Mouse (Mus musculus) liver, embryonic 14.5 days (tissue): Measurements from ENCODE around the gene Anapc2. TPM values are rescaled to one million over a fixed set of nuclear protein-coding genes. Genes with fewer than 3 reads are reported as not detected.

ENCODE experiments used
- ATAC-seq: fragments of 200-750 bp; cut with Nextera tagmentation; 2 replicates; pipeline ENCODE4 v1.8.0; 2017; ENCODE audit warnings: moderate number of reproducible peaks, mild to moderate bottlenecking, moderate library complexity; ENCODE audit not compliant: insufficient read depth
- DNase-seq, 3 experiments: peaks; one replicate each; pipeline ENCODE4 v3.0.0-alpha.2; 2012 to 2013; ENCODE audit warnings: low read depth in 3 of 3, low spot score in 3 of 3
- H3K27ac ChIP-seq: fragments of 300-500 bp; sonication (generic); 2 replicates; pipeline ENCODE4 v1.5.1; 2014; ENCODE audit warnings: moderate library complexity, mild to moderate bottlenecking, control low read depth, inconsistent platforms
- H3K27me3 ChIP-seq: fragments of 300-500 bp; sonication (generic); 2 replicates; pipeline ENCODE4 v1.6.1; 2014; ENCODE audit warnings: mild to moderate bottlenecking, low read length, moderate library complexity; ENCODE audit not compliant: control insufficient read depth, insufficient read depth
- H3K36me3 ChIP-seq: fragments of 300-500 bp; sonication (generic); replicated peaks from 2 replicates; pipeline ENCODE4 v1.6.1; 2014; ENCODE audit warnings: low read depth; ENCODE audit not compliant: control insufficient read depth, insufficient read depth
- H3K4me1 ChIP-seq, 2 experiments: fragments of 200-500 bp in 1 of 2; fragments of 300-500 bp in 1 of 2; sonication (generic) in 1 of 2; replicated peaks; 2 replicates each; pipeline ENCODE4 v1.6.1; 2012 to 2014; ENCODE audit warnings: antibody characterized with exemption in 1 of 2, inconsistent platforms in 1 of 2, low read length in 1 of 2; ENCODE audit not compliant: control insufficient read depth in 2 of 2, insufficient read depth in 2 of 2
- H3K4me2 ChIP-seq: fragments of 300-500 bp; sonication (generic); 2 replicates; pipeline ENCODE4 v1.6.1; 2014; ENCODE audit warnings: low read depth, mild to moderate bottlenecking, control low read depth, moderate library complexity
- H3K4me3 ChIP-seq, 2 experiments: fragments of 200-500 bp in 1 of 2; fragments of 300-500 bp in 1 of 2; sonication (generic) in 1 of 2; 2 replicates each; pipeline ENCODE4 v1.5.1; 2012 to 2014; ENCODE audit warnings: low read depth in 2 of 2, low read length in 2 of 2, mild to moderate bottlenecking in 2 of 2, control low read depth in 1 of 2, inconsistent platforms in 1 of 2, moderate library complexity in 1 of 2; ENCODE audit not compliant: insufficient read depth in 1 of 2
- H3K9ac ChIP-seq: fragments of 300-500 bp; sonication (generic); replicated peaks from 2 replicates; pipeline ENCODE4 v1.6.1; 2014; ENCODE audit warnings: mild to moderate bottlenecking, control low read depth, moderate library complexity
- H3K9me3 ChIP-seq: fragments of 300-500 bp; sonication (generic); 2 replicates; pipeline ENCODE4 v1.6.1; 2016; ENCODE audit warnings: low read length, mixed read lengths; ENCODE audit not compliant: control insufficient read depth
- CTCF ChIP-seq: IDR thresholded peaks from 2 replicates; pipeline ENCODE4 v1.5.1; 2016; ENCODE audit warnings: antibody characterized with exemption, low read depth, control low read depth
- EP300 ChIP-seq: IDR thresholded peaks from 2 replicates; pipeline ENCODE4 v1.6.1; 2016; ENCODE audit warnings: antibody characterized with exemption, low read depth
- WGBS: fragments of 180-500 bp; shearing (Covaris S2); extraction: QIAGEN DNeasy Blood & Tissue Kit; methylation state at CpG from one replicate; pipeline ENCODE4 v1.1.7; 2014; ENCODE audit not compliant: insufficient replicate concordance; 5-methylcytosine and 5-hydroxymethylcytosine counted together
- polyA plus RNA-seq, 2 experiments: library from polyadenylated mRNA; depleted of rRNA in 1 of 2; stranded (reverse) in 1 of 2; unstranded in 1 of 2; fragments of >200 nt; fragmentation: Nextera tagmentation in 1 of 2; extraction: Ambion mirVana in 1 of 2; gene quantifications; 2 replicates each; pipeline versions ENCODE4 v1.2.1 to v1.2.3; 2012 to 2014

Gene Anapc2
- polyA plus RNA-seq, 2 experiments = 23.8 to 30.2 TPM

GRCm38 (mm10) chr2:25293706-25294105 lies 21.4 kb downstream of the Anapc2 start:
- Histone ChIP-seq H3K4me3 (no peak overlapping the region), H3K9ac (no peak overlapping the region), H3K4me2 (no peak overlapping the region), H3K36me3 (no peaks in the 10 kb centered on the region), H3K4me1 (no peaks in the 10 kb centered on the region), H3K27me3 (peaks cover 45% of the 10 kb centered on the region), H3K27ac (no peak overlapping the region), H3K9me3 (no peaks in the 10 kb centered on the region)
- TF ChIP-seq CTCF (no peak), EP300 (no peak)
- ATAC-seq = no peak
- no peak for DNase-seq
- 49% methylated on average over 9 of the region's 9 CpGs for WGBS

GRCm38 (mm10) chr2:25297093-25297492 lies 24.8 kb downstream of the Anapc2 start:
- Histone ChIP-seq H3K36me3 (no peaks in the 10 kb centered on the region), H3K4me2 (no peak overlapping the region), H3K4me1 (no peaks in the 10 kb centered on the region), H3K9ac (no peak overlapping the region), H3K27ac (no peak overlapping the region), H3K9me3 (no peaks in the 10 kb centered on the region), H3K4me3 (no peak overlapping the region), H3K27me3 (peaks cover 11% of the 10 kb centered on the region)
- DNase-seq (no peak), ATAC-seq (no peak)
- WGBS = 60% methylated on average over 8 of the region's 8 CpGs
- TF ChIP-seq CTCF = no peak
- TF ChIP-seq EP300 = no peak

- Histone ChIP-seq H3K27ac (no peak overlapping the region), H3K9me3 (no peaks in the 10 kb centered on the region), H3K9ac (no peak overlapping the region), H3K36me3 (no peaks in the 10 kb centered on the region), H3K4me2 (no peak overlapping the region), H3K27me3 (peaks cover 3% of the 10 kb centered on the region), H3K4me3 (no peak overlapping the region), H3K4me1 (no peaks in the 10 kb centered on the region)
- no peak for ATAC-seq
- TF ChIP-seq EP300 = no peak
- no peak for TF ChIP-seq CTCF
- DNase-seq = no peak
- 62% methylated on average over 10 of the region's 10 CpGs for WGBS
Measured at GRCm38 (mm10) chr2:25298046-25298445, 25.8 kb downstream of the Anapc2 start.

- H3K36me3 ChIP-seq = no peaks in the 10 kb centered on the region
- no peak for DNase-seq
- WGBS = 46% methylated on average over 3 of the region's 3 CpGs
Measured at GRCm38 (mm10) chr2:25303452-25303851, 31.2 kb downstream of the Anapc2 start.

GRCm38 (mm10) chr2:25303931-25304656 lies 31.8 kb downstream of the Anapc2 start:
- 49% methylated on average over 7 of the region's 7 CpGs for WGBS
- Histone ChIP-seq H3K27ac (no peak overlapping the region), H3K4me3 (no peak overlapping the region), H3K9ac (no peak overlapping the region), H3K4me1 (peaks cover 0 to 2% of the 10 kb centered on the region in 2 experiments; a peak in 1 of 4 replicates), H3K4me2 (no peak overlapping the region), H3K36me3 (no peaks in the 10 kb centered on the region), H3K27me3 (peaks cover 18% of the 10 kb centered on the region), H3K9me3 (no peaks in the 10 kb centered on the region)
- no peak for DNase-seq
- ATAC-seq = no peak
- TF ChIP-seq EP300 = no peak

More at GRCm38 (mm10) chr2:25303452-25303851, 31.2 kb downstream of the Anapc2 start:
- Histone ChIP-seq H3K4me2 (no peak overlapping the region), H3K27ac (no peak overlapping the region), H3K27me3 (peaks cover 18% of the 10 kb centered on the region), H3K9ac (no peak overlapping the region), H3K4me1 (peaks cover 0 to 2% of the 10 kb centered on the region in 2 experiments; a peak in 1 of 4 replicates), H3K4me3 (no peak overlapping the region), H3K9me3 (no peaks in the 10 kb centered on the region)
- no peak for ATAC-seq
- TF ChIP-seq CTCF (no peak), EP300 (no peak)
